Mouse (Mus musculus) heart, embryonic 14.5 days (tissue): ENCODE measurements around the gene Fam98a. TPM values are rescaled to one million over a fixed set of nuclear protein-coding genes. Genes with fewer than 3 reads are reported as not detected.

Experiments
- ATAC-seq: fragments of 200-750 bp; cut with Nextera tagmentation; 2 replicates; pipeline ENCODE4 v1.8.0; 2017; ENCODE audit warnings: low read depth, moderate TSS enrichment; ENCODE audit not compliant: insufficient number of reproducible peaks, insufficient read depth, low FRiP score
- H3K27ac ChIP-seq, 2 experiments: fragments of 200-500 bp in 1 of 2; fragments of 300-500 bp in 1 of 2; sonication (generic) in 1 of 2; replicated peaks in 1 of 2; 2 replicates each; pipeline ENCODE4 v1.5.1; 2012 to 2014; ENCODE audit warnings: low read depth in 2 of 2, low read length in 2 of 2, control low read depth in 1 of 2, mild to moderate bottlenecking in 1 of 2, mixed read lengths in 1 of 2; ENCODE audit not compliant: control insufficient read depth in 1 of 2, insufficient read depth in 1 of 2
- H3K27me3 ChIP-seq: fragments of 300-500 bp; sonication (generic); 2 replicates; pipeline ENCODE4 v1.6.1; 2014; ENCODE audit warnings: mild to moderate bottlenecking, low read length, control low read depth; ENCODE audit not compliant: control insufficient read depth, insufficient read depth
- H3K36me3 ChIP-seq: fragments of 300-500 bp; sonication (generic); 2 replicates; pipeline ENCODE4 v1.6.1; 2014; ENCODE audit warnings: mild to moderate bottlenecking, control low read depth, low read length, mixed read lengths; ENCODE audit not compliant: control insufficient read depth, insufficient read depth
- H3K4me1 ChIP-seq, 2 experiments: fragments of 200-500 bp in 1 of 2; fragments of 300-500 bp in 1 of 2; sonication (generic) in 1 of 2; 2 replicates each; pipeline ENCODE4 v1.6.1; 2012 to 2014; ENCODE audit warnings: low read length in 2 of 2, control low read depth in 1 of 2, mixed read lengths in 1 of 2; ENCODE audit not compliant: control insufficient read depth in 2 of 2, insufficient read depth in 2 of 2
- H3K4me2 ChIP-seq: fragments of 300-500 bp; sonication (generic); 2 replicates; pipeline ENCODE4 v1.6.1; 2014; ENCODE audit warnings: mild to moderate bottlenecking, low read length
- H3K4me3 ChIP-seq, 2 experiments: fragments of 200-500 bp in 1 of 2; fragments of 300-500 bp in 1 of 2; sonication (generic) in 1 of 2; 2 replicates each; pipeline ENCODE4 v1.5.1; 2012 to 2014; ENCODE audit warnings: low read length in 2 of 2, mild to moderate bottlenecking in 2 of 2, control low read depth in 1 of 2, low read depth in 1 of 2, moderate library complexity in 1 of 2; ENCODE audit not compliant: control insufficient read depth in 1 of 2, insufficient read depth in 1 of 2
- H3K9ac ChIP-seq: fragments of 300-500 bp; sonication (generic); 2 replicates; pipeline ENCODE4 v1.6.1; 2014; ENCODE audit warnings: mild to moderate bottlenecking, low read length
- H3K9me3 ChIP-seq: fragments of 300-500 bp; sonication (generic); 2 replicates; pipeline ENCODE4 v1.6.1; 2016; ENCODE audit warnings: low read length, control low read depth; ENCODE audit not compliant: control insufficient read depth
- WGBS: fragments of 180-500 bp; shearing (Covaris S2); extraction: QIAGEN DNeasy Blood & Tissue Kit; methylation state at CpG from one replicate; pipeline ENCODE4 v1.1.7; 2014; 5-methylcytosine and 5-hydroxymethylcytosine counted together
- polyA plus RNA-seq: library from polyadenylated mRNA; unstranded; fragments of >200 nt; fragmentation: Nextera tagmentation; extraction: Ambion mirVana; gene quantifications from 2 replicates; pipeline ENCODE4 v1.2.1, GENCODE M21; 2014

Fam98a gene
- polyA plus RNA-seq, 1 experiment from 2014 or later: 8.8 TPM

GRCm38 (mm10) chr17:75503031-75503430 lies 48.7 kb downstream of the Fam98a start:
- no peak for ATAC-seq
- no peaks in the 10 kb centered on the region for H3K27me3 ChIP-seq
- peaks cover 7% of the 10 kb centered on the region; the same call in 1 of the 2 replicates for H3K36me3 ChIP-seq
- H3K4me3 ChIP-seq: no peak overlapping the region
- WGBS: 72% methylated on average over 3 of the region's 3 CpGs
- H3K4me1 ChIP-seq: peaks cover 4 to 6% of the 10 kb centered on the region in 2 experiments; a peak in 2 of 4 replicates
- no peaks in the 10 kb centered on the region for H3K9me3 ChIP-seq
- no peak overlapping the region for H3K27ac ChIP-seq
- no peak overlapping the region for H3K9ac ChIP-seq
- no peak overlapping the region for H3K4me2 ChIP-seq

- peak; percentile 61; the same call in 1 of the 2 replicates for ATAC-seq
- no peak overlapping the region for H3K4me3 ChIP-seq
- no peak overlapping the region for H3K4me2 ChIP-seq
- peak overlapping the region; percentile 26 to 46; a peak in 3 of 4 replicates for H3K27ac ChIP-seq
- H3K4me1 ChIP-seq: peaks cover 6 to 8% of the 10 kb centered on the region in 2 experiments; a peak in 3 of 4 replicates
- H3K9me3 ChIP-seq: no peaks in the 10 kb centered on the region
- no peak overlapping the region for H3K9ac ChIP-seq
- WGBS: 64% methylated on average over 6 of the region's 6 CpGs
- H3K27me3 ChIP-seq: no peaks in the 10 kb centered on the region
- no peaks in the 10 kb centered on the region for H3K36me3 ChIP-seq
These were observed 53.5 kb downstream of the Fam98a start for GRCm38 (mm10) chr17:75498241-75498651.

GRCm38 (mm10) chr17:75495213-75495612 lies 56.5 kb downstream of the Fam98a start:
- no peaks in the 10 kb centered on the region for H3K9me3 ChIP-seq
- no peak overlapping the region for H3K27ac ChIP-seq
- no peak overlapping the region for H3K4me2 ChIP-seq
- no peak overlapping the region for H3K4me3 ChIP-seq
- no peak for ATAC-seq
- H3K36me3 ChIP-seq: no peaks in the 10 kb centered on the region
- 71% methylated on average over 4 of the region's 4 CpGs for WGBS
- H3K27me3 ChIP-seq: no peaks in the 10 kb centered on the region
- no peak overlapping the region for H3K9ac ChIP-seq
- peaks cover 6 to 8% of the 10 kb centered on the region in 2 experiments; a peak in 3 of 4 replicates for H3K4me1 ChIP-seq

Other genes starting within 250 kb of the Fam98a start
- gene Rasgrp3, start 116.0 kb downstream of the Fam98a start, polyA plus RNA-seq: 24.3 and 25.1 TPM in 2 replicates